Mouse (Mus musculus): Measurements from ENCODE around the gene Gm5724. TPM values are rescaled to one million over a fixed set of nuclear protein-coding genes. Genes with fewer than 3 reads are reported as not detected.

Gm5724 gene
- not detected in 2 replicates for polyA plus RNA-seq (2012; rRNA removed)

DNA sequence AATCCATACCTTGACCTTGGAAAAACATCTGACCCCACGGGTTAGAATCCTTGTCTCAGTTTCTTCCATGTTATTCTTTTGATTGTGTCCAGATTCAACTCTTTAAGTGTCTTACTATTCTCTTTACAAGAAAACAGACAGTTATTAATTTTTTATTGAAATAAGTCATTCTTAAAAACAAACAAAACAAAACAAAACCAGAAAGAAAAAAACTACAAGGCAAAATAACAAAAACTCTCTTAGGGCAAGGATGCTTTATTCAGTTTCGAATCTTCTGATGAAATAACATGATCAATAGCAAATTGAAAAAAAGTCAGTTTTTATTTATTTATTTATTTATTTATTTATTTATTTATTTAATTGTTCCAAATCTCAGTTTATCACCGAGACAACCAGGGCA is at the start of gene Gm5724:
TSS of gene Gm5724 (minus strand) at position 101 of the 400 bp plus-strand sequence.
- no peak for DNase-seq (ENCODE audit: low read depth)
- TF ChIP-seq CTCF (IDR thresholded peaks at IDR 0.05; ENCODE audit: borderline replicate concordance, extremely low read depth, insufficient read depth, insufficient read length), result no peak
- no peak for TF ChIP-seq POLR2A (IDR thresholded peaks at IDR 0.05; ENCODE audit: borderline replicate concordance, extremely low read depth, insufficient read depth, insufficient read length, poor library complexity, severe bottlenecking)

DNA sequence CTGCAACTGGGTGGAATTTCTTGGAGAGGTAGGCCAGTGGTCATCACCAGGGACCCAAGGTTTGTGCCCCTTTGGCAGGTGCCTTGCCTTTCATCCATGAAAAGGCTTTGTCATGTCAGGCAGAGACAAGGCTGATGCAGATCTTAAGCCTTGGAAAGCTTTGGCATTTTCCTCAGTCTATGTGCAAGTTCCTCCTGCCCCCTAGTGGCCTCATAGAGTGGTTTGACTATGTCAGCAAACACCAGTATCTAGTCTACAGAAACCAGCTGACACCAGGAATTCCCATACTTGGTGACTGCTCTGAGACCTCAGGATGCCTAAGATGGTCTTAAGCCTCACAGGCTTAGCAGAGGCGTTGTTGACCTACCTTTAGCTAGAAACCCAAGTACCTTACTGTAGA is 24.2 kb upstream of the Gm5724 start:
- DNase-seq (ENCODE audit: low read depth), result peak; percentile 76
- TF ChIP-seq CTCF (IDR thresholded peaks at IDR 0.05; ENCODE audit: borderline replicate concordance, extremely low read depth, insufficient read depth, insufficient read length), result peak; percentile 65; the same call in 1 of the 2 replicates
- no peak for TF ChIP-seq POLR2A (IDR thresholded peaks at IDR 0.05; ENCODE audit: borderline replicate concordance, extremely low read depth, insufficient read depth, insufficient read length, poor library complexity, severe bottlenecking)

DNA sequence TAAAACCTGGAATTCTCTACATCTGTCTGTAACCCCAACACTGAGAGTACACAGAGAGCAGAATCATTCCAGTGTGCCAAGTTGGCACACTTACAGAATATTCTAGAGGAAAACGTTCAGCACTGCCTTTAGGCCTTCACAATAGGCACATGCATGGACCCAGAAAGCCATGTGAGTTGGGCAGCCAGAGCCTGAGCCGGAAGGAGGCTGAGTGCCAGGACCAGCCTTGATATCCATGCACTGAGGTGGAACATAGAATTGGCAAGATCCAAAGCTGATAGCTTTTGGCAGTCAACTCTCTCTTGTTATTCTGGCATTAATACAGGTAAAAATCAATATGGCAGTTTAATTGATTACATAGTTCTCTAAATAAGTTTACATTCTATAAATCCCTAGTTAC is 866 bp upstream of the Gm5724 start:
- TF ChIP-seq CTCF (IDR thresholded peaks at IDR 0.05; ENCODE audit: borderline replicate concordance, extremely low read depth, insufficient read depth, insufficient read length) (no peak), POLR2A (IDR thresholded peaks at IDR 0.05; ENCODE audit: borderline replicate concordance, extremely low read depth, insufficient read depth, insufficient read length, poor library complexity, severe bottlenecking) (no peak)

DNA sequence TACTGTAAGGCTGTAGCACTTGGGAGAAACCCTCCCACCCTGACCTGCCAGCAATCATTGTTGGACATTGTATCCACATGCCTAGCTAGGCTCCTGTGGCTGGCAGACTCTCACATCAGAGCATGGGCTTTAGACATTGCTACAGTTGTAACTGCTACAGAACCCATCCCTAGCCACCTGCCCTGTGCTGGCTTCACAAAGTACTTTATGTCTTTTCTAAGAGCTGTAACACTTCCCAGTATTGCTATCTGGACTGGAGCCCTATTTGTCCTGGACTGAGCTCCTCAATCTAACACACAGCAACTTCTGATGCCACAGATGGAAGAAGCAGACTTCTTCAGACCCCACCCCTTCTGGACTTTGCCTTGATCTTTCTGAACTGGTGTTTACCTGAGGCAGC is 82.4 kb downstream of the Gm5724 start:
- no peak for DNase-seq (ENCODE audit: low read depth)
- TF ChIP-seq CTCF (IDR thresholded peaks at IDR 0.05; ENCODE audit: borderline replicate concordance, extremely low read depth, insufficient read depth, insufficient read length), result no peak
- no peak for TF ChIP-seq POLR2A (IDR thresholded peaks at IDR 0.05; ENCODE audit: borderline replicate concordance, extremely low read depth, insufficient read depth, insufficient read length, poor library complexity, severe bottlenecking)

More for the DNA sequence above, 866 bp upstream of the Gm5724 start:
- peak; percentile 4 for DNase-seq (ENCODE audit: low read depth)

DNA sequence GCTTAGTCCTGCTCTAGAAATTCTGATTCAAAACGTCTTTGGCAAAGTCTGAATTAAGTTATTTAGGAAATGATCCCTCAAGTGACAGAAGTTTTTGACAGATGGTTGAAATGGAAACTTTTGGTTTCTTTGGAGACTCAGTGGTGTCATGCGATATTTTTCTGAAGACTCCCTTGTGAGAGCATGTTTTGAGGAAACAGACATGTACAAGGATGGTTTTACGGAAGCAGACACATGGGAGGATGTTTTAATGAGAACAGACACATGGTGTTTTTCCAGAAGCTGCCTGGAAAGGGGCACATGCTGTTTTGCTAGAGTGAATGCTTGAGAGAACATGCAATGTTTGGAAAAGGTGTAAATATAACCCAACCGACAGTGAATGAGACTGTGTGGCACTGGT is 86.6 kb downstream of the Gm5724 start:
- TF ChIP-seq CTCF (IDR thresholded peaks at IDR 0.05; ENCODE audit: borderline replicate concordance, extremely low read depth, insufficient read depth, insufficient read length) (no peak), POLR2A (IDR thresholded peaks at IDR 0.05; ENCODE audit: borderline replicate concordance, extremely low read depth, insufficient read depth, insufficient read length, poor library complexity, severe bottlenecking) (no peak)

More for the DNA sequence above, 86.6 kb downstream of the Gm5724 start:
- DNase-seq (ENCODE audit: low read depth), result peak; percentile 1

Other genes starting within 250 kb of the Gm5724 start
- 9.2 and 11.8 TPM in 2 replicates for gene Slco1c1, start 249.4 kb downstream of the Gm5724 start, polyA plus RNA-seq (2012; rRNA removed)
- 0.01 and 0.04 TPM in 2 replicates for gene Slco1b2, start 144.3 kb downstream of the Gm5724 start, polyA plus RNA-seq (2012; rRNA removed)
- 1.1 and 2.0 TPM in 2 replicates for gene Slco1a4, start 82.4 kb upstream of the Gm5724 start, polyA plus RNA-seq (2012; rRNA removed)
- not detected in 2 replicates for gene Slco1a1, start 173.2 kb upstream of the Gm5724 start, polyA plus RNA-seq (2012; rRNA removed)
- gene Gm6614, start 237.6 kb upstream of the Gm5724 start, polyA plus RNA-seq (2012; rRNA removed), result 0.11 TPM in 1 of 2 replicates, not detected in the other